Mouse (Mus musculus) hematopoietic multipotent progenitor cell, adult 10-12 weeks (in vitro differentiated cells): Measurements from ENCODE around the gene Col11a1. TPM values are rescaled to one million over a fixed set of nuclear protein-coding genes. Genes with fewer than 3 reads are reported as not detected.

Experiments used
- polyA plus RNA-seq: library from polyadenylated mRNA; stranded (reverse); fragments of >175 nt; gene quantifications from 2 replicates; pipeline ENCODE4 v1.2.3, GENCODE M21; 2012; ENCODE audit warnings: low replicate concordance

Gene Col11a1
- not detected in 2 replicates for polyA plus RNA-seq

GRCm38 (mm10) chr3:114029971-114030635, at the start of gene Col11a1:
TSS of gene Col11a1 (plus strand) at chr3:114030540.

